Mouse (Mus musculus): ENCODE measurements around the gene Kirrel3.

GRCm38 (mm10) chr9:35018056-35018455 lies 532.4 kb downstream of the Kirrel3 start:
- no peak for TF ChIP-seq GATA1 (IDR thresholded peaks at IDR 0.05; ENCODE audit: low read length)
- no peak for TF ChIP-seq TAL1 (IDR thresholded peaks at IDR 0.05; ENCODE audit: low read length)
